12 mouse cellular contexts compared by ENCODE assay signal in the genomic region with DNA sequence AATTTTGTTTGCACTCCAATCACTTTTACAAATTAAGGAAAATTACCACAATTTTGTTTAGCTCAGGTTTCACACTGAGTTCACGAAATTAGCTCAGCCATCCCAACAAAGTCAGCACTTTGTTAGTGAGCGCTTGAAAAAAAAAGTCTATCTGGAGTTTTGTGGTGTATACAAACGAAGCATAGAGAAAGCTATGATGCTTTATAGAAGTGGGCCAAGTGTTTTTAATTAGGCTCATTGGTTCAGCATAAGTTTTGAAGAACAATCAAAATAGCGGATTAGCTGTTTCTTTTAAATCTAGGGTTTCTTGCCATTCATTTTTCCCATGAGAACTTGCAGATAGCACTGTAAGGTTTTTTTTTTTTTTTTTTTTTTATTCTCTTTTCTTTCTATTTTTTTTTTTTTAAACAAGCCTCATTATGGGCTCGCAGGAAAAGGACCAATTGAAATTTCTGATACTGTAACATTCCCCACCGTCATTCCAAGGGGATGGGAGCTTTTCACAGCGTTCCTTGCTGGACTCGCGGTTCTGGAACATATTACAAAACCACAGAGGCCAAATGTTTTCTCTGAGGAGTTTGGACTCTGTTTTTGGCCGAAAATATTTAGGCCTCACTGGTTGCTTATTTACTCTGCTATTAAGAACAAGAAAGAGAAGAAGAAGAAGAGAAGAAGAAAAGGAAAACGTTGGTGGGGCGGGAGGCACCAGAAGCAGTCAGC.
DNase-seq lines count a peak whose midpoint lies in the region; ATAC-seq and TF ChIP-seq lines count a peak whose summit lies in the region.
"Had no signal": no experiment of that assay in that cellular context is flagged by ENCODE, and none has a peak within 500 bp of the region (broad histone marks: within the 10 kb centered on the region; RNA-seq: fewer than 3 reads in every experiment).

No protein-coding gene starts in this region.

- H3K4me2 ChIP-seq in kidney, embryonic 15.5 days: no peak overlapping the region
- no peak overlapping the region for H3K4me2 ChIP-seq in embryonic facial prominence, embryonic 14.5 days (ENCODE audit: low read depth, low read length)
- no peak overlapping the region for H3K4me2 ChIP-seq in limb, embryonic 14.5 days (replicated peaks; ENCODE audit: low read depth, low read length, severe bottlenecking)
- H3K4me2 ChIP-seq: lung, embryonic 15.5 days had no signal

- H3K4me3 ChIP-seq in gastrocnemius, adult 2 months: no peak overlapping the region
- H3K4me3 ChIP-seq in kidney, embryonic 15.5 days (replicated peaks): no peak overlapping the region
- no peak overlapping the region for H3K4me3 ChIP-seq in embryonic facial prominence, embryonic 14.5 days (ENCODE audit: low read depth, low read length)
- no peak overlapping the region for H3K4me3 ChIP-seq in limb, embryonic 14.5 days (replicated peaks; ENCODE audit: low read length)
- H3K4me3 ChIP-seq: lung, embryonic 15.5 days had no signal

- no peak for TF ChIP-seq CTCF in gastrocnemius, adult 2 months (IDR thresholded peaks at IDR 0.05)

- peak overlapping the region; percentile 74 for H3K27ac ChIP-seq in gastrocnemius, adult 2 months
- H3K27ac ChIP-seq in kidney, embryonic 15.5 days: no peak overlapping the region
- H3K27ac ChIP-seq in embryonic facial prominence, embryonic 14.5 days (replicated peaks; ENCODE audit: low read depth, low read length): 0 out of 2 replicates have a peak overlapping the region, but pooled peaks have one; percentile 22
- H3K27ac ChIP-seq in limb, embryonic 14.5 days (replicated peaks; ENCODE audit: low read depth, low read length): no peak overlapping the region
- H3K27ac ChIP-seq: lung, embryonic 15.5 days had no signal

- no peaks in the 10 kb centered on the region for H3K4me1 ChIP-seq in kidney, embryonic 15.5 days
- 0 out of 2 replicates have a peak, but pooled peaks cover 7% of the 10 kb centered on the region for H3K4me1 ChIP-seq in embryonic facial prominence, embryonic 14.5 days (ENCODE audit: control insufficient read depth, insufficient read depth, low read length)
- peaks cover 24% of the 10 kb centered on the region for H3K4me1 ChIP-seq in limb, embryonic 14.5 days (ENCODE audit: control insufficient read depth, insufficient read depth, low read length)
- H3K4me1 ChIP-seq: lung, embryonic 15.5 days had no signal

- TF ChIP-seq POLR2A in limb, embryonic 14.5 days (IDR thresholded peaks at IDR 0.05; ENCODE audit: borderline replicate concordance, extremely low read depth, insufficient read depth, insufficient read length): no peak

- no peaks in the 10 kb centered on the region for H3K27me3 ChIP-seq in kidney, embryonic 15.5 days
- H3K27me3 ChIP-seq in embryonic facial prominence, embryonic 14.5 days (replicated peaks; ENCODE audit: control insufficient read depth, insufficient read depth, low read length): no peaks in the 10 kb centered on the region
- H3K27me3 ChIP-seq in limb, embryonic 14.5 days (ENCODE audit: control insufficient read depth, insufficient read depth, low read length): no peaks in the 10 kb centered on the region
- H3K27me3 ChIP-seq: lung, embryonic 15.5 days had no signal

- WGBS in kidney, embryonic 15.5 days: 85% methylated on average over 12 of the region's 12 CpGs
- WGBS in embryonic facial prominence, embryonic 14.5 days: 43% methylated on average over 12 of the region's 12 CpGs
- 42% methylated on average over 12 of the region's 12 CpGs for WGBS in limb, embryonic 14.5 days

- ATAC-seq in kidney, embryonic 15.5 days (replicated peaks; ENCODE audit: low FRiP score): no peak
- no peak for ATAC-seq in embryonic facial prominence, embryonic 14.5 days (ENCODE audit: low read depth)
- no peak for ATAC-seq in limb, embryonic 14.5 days (ENCODE audit: low FRiP score, low read depth)

- DNase-seq in gastrocnemius, adult 2 months: peak; percentile 36
- DNase-seq in gastrocnemius, postnatal 4 days (ENCODE audit: low spot score in 2 of 2): no peak
- DNase-seq in kidney, postnatal 14 days: peak; percentile 27
- DNase-seq in embryonic facial prominence, embryonic 14.5 days (ENCODE audit: low spot score): peak; percentile 72
- peak; percentile 59 for DNase-seq in limb, embryonic 14.5 days (ENCODE audit: low spot score)
- no peak for DNase-seq in left cerebral cortex, postnatal 4 days
- DNase-seq in embryo, embryonic 10.5 days (ENCODE audit: low spot score): no peak
- DNase-seq: cerebellum, adult 11 months; liver; right cerebral cortex, adult 18-20 months had no signal

- no peak overlapping the region for H3K9ac ChIP-seq in kidney, embryonic 15.5 days
- H3K9ac ChIP-seq in embryonic facial prominence, embryonic 14.5 days (ENCODE audit: low read depth, low read length): no peak overlapping the region
- no peak overlapping the region for H3K9ac ChIP-seq in limb, embryonic 14.5 days (ENCODE audit: low read depth, low read length, severe bottlenecking)
- H3K9ac ChIP-seq: lung, embryonic 15.5 days had no signal

- no peaks in the 10 kb centered on the region for H3K9me3 ChIP-seq in kidney, embryonic 15.5 days (replicated peaks)
- H3K9me3 ChIP-seq in embryonic facial prominence, embryonic 14.5 days (ENCODE audit: control insufficient read depth, low read length): no peaks in the 10 kb centered on the region
- H3K9me3 ChIP-seq in limb, embryonic 14.5 days (ENCODE audit: control insufficient read depth, low read length): no peaks in the 10 kb centered on the region
- H3K9me3 ChIP-seq: lung, embryonic 15.5 days had no signal

- intact Hi-C loops in gastrocnemius, adult 2 months (cut with DNase I): no loop called here
- intact Hi-C loops in left cerebral cortex, postnatal 4 days (cut with DNase I): no loop called here

- H3K36me3 ChIP-seq in kidney, embryonic 15.5 days: no peaks in the 10 kb centered on the region
- H3K36me3 ChIP-seq in embryonic facial prominence, embryonic 14.5 days (ENCODE audit: control insufficient read depth, insufficient read depth, low read length): 0 out of 2 replicates have a peak, but pooled peaks cover 5% of the 10 kb centered on the region
- no peaks in the 10 kb centered on the region; the same call in 1 of the 2 replicates for H3K36me3 ChIP-seq in limb, embryonic 14.5 days (ENCODE audit: control insufficient read depth, insufficient read depth, low read length)
- H3K36me3 ChIP-seq: lung, embryonic 15.5 days had no signal

Comparison
In these comparisons a context has a peak if more than half of its experiments do, and no peak if none do; other contexts are left out.
1. DNase-seq: peak in gastrocnemius, adult 2 months (single experiment), kidney, postnatal 14 days (single experiment), embryonic facial prominence, embryonic 14.5 days (single experiment) and limb, embryonic 14.5 days (single experiment); none in gastrocnemius, postnatal 4 days (0 of 2), left cerebral cortex, postnatal 4 days (single experiment) and embryo, embryonic 10.5 days (single experiment).
2. H3K27ac ChIP-seq: peak in gastrocnemius, adult 2 months (single experiment) and embryonic facial prominence, embryonic 14.5 days (single experiment); none in kidney, embryonic 15.5 days (single experiment) and limb, embryonic 14.5 days (single experiment).